Mouse (Mus musculus): ENCODE measurements at regions not wholly inside any gene's neighbourhood (a gene's known extent, or its start where the extent isn't known, plus 50 kb on each side); places are given as distances from the start of the nearest gene placed in this dataset.
"Not testable (repeated sequence)": the region's sequence is repeated elsewhere in the genome, so short reads cannot be mapped to it uniquely, and the experiment has no call there.

GRCm38 (mm10) chr1:13042326-13042725, 1628.4 kb downstream of the A830018L16Rik start:
- no peak for DNase-seq

GRCm38 (mm10) chr1:13050140-13050775, 1636.4 kb downstream of the A830018L16Rik start:
- peak; percentile 44 for DNase-seq

- not testable (repeated sequence) for DNase-seq
These were observed 1637.6 kb downstream of the A830018L16Rik start for GRCm38 (mm10) chr1:13051433-13052066.

GRCm38 (mm10) chr1:13052067-13052460, 1638.2 kb downstream of the A830018L16Rik start:
- DNase-seq: peak; percentile 6

GRCm38 (mm10) chr1:13057741-13058140, 1643.8 kb downstream of the A830018L16Rik start:
- no peak for DNase-seq

- DNase-seq: no peak
These were observed 1645.9 kb downstream of the A830018L16Rik start for GRCm38 (mm10) chr1:13059616-13060320.
